Mouse (Mus musculus) forebrain, postnatal 0 days (tissue): Measurements from ENCODE around the gene Snx22. TPM values are rescaled to one million over a fixed set of nuclear protein-coding genes. Genes with fewer than 3 reads are reported as not detected.

ENCODE experiments used
- ATAC-seq: fragments of 200-750 bp; cut with Nextera tagmentation; 2 replicates; pipeline ENCODE4 v1.8.0; 2017; ENCODE audit warnings: mild to moderate bottlenecking, moderate library complexity
- DNase-seq: peaks from one replicate; pipeline ENCODE4 v3.0.0-alpha.2; 2015
- H3K27ac ChIP-seq: fragments of 300-500 bp; sonication (generic); 2 replicates; pipeline ENCODE4 v1.5.1; 2014; ENCODE audit warnings: low read depth, mild to moderate bottlenecking, antibody characterized with exemption, low read length, moderate library complexity, mixed read lengths
- H3K27me3 ChIP-seq: fragments of 300-500 bp; sonication (generic); 2 replicates; pipeline ENCODE4 v1.6.1; 2014; ENCODE audit warnings: mild to moderate bottlenecking, low read length, mixed read lengths; ENCODE audit not compliant: insufficient read depth
- H3K36me3 ChIP-seq: fragments of 300-500 bp; sonication (generic); 2 replicates; pipeline ENCODE4 v1.6.1; 2014; ENCODE audit warnings: mild to moderate bottlenecking, moderate library complexity; ENCODE audit not compliant: insufficient read depth
- H3K4me1 ChIP-seq: fragments of 300-500 bp; sonication (generic); 2 replicates; pipeline ENCODE4 v1.6.1; 2014; ENCODE audit warnings: antibody characterized with exemption; ENCODE audit not compliant: insufficient read depth
- H3K4me2 ChIP-seq: fragments of 300-500 bp; sonication (generic); 2 replicates; pipeline ENCODE4 v1.6.1; 2014; ENCODE audit warnings: low read depth, mild to moderate bottlenecking, moderate library complexity
- H3K4me3 ChIP-seq: fragments of 300-500 bp; sonication (generic); 2 replicates; pipeline ENCODE4 v1.5.1; 2014; ENCODE audit warnings: low read depth, low read length, mixed read lengths
- H3K9ac ChIP-seq: fragments of 300-500 bp; sonication (generic); 2 replicates; pipeline ENCODE4 v1.6.1; 2014; ENCODE audit warnings: mild to moderate bottlenecking
- H3K9me3 ChIP-seq: fragments of 300-500 bp; sonication (generic); 2 replicates; pipeline ENCODE4 v1.6.1; 2016; ENCODE audit warnings: low read length
- CTCF ChIP-seq: sonication (generic); IDR thresholded peaks from 2 replicates; pipeline ENCODE4 v1.5.1; 2016; ENCODE audit warnings: antibody characterized with exemption, control low read depth, low read depth
- WGBS: fragments of 180-500 bp; shearing (Covaris S2); extraction: QIAGEN DNeasy Blood & Tissue Kit; methylation state at CpG from one replicate; pipeline ENCODE4 v1.1.7; 2014; 5-methylcytosine and 5-hydroxymethylcytosine counted together
- polyA plus RNA-seq: library from polyadenylated mRNA; unstranded; fragments of >200 nt; fragmentation: Nextera tagmentation; extraction: Ambion mirVana; gene quantifications from 2 replicates; pipeline ENCODE4 v1.2.1, GENCODE M21; 2015
- total RNA-seq: library from RNA; depleted of rRNA; stranded (reverse); fragments of >200 nt; gene quantifications from 2 replicates; pipeline ENCODE4 v1.2.3, GENCODE M21; 2014

Snx22 gene
- total and polyA plus RNA-seq, 2 experiments from 2014 or later: 4.0 to 7.3 TPM

DNA sequence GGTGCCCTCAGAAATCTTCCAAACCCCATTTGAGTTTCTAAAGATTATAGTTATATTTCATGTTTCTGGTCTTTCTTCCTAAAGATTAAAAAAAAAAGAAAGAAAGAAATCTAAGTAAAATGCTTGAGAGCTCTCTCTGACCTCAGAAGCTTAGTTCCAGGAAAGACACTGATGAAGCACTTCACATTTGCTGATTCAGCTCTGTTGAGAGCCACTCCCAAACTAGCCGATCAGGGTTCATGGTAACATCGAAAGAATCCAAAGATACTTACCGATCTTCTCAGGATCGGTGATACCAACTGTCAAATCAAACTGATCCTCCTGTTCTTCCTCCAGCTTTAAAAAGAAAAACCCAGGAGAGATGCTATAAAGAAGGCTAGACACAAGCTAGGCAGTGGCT is 35.1 kb upstream of the Snx22 start:
- WGBS: 98% methylated on average over 4 of the region's 4 CpGs
- H3K4me3 ChIP-seq: no peak overlapping the region
- DNase-seq: no peak

DNA sequence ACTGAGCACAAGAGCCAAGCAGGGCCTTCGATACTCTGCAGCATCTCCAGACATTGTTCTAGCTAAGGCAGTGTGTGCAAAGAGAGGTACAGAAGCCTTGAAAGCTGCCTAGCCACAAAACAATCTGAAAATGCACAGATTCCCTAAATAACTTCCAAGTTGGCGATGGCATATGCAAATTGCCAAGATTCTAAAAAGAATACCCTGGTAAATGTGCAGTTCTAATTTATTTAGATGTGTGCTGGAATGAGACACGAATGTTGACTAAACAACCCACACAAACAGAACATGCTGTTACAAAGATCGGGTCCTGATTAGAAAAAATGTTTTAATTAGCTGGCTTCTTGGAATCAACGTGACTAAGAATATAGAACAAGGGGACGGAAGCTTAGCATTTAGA is 33.1 kb upstream of the Snx22 start:
- H3K9ac ChIP-seq: no peak overlapping the region
- no peak overlapping the region for H3K27ac ChIP-seq
- DNase-seq: no peak
- H3K4me1 ChIP-seq: no peaks in the 10 kb centered on the region
- 58% methylated on average over 6 of the region's 6 CpGs for WGBS
- no peaks in the 10 kb centered on the region for H3K9me3 ChIP-seq
- peaks cover 70% of the 10 kb centered on the region for H3K36me3 ChIP-seq
- H3K27me3 ChIP-seq: no peaks in the 10 kb centered on the region
- ATAC-seq: no peak
- TF ChIP-seq CTCF: no peak
- H3K4me2 ChIP-seq: no peak overlapping the region
- no peak overlapping the region for H3K4me3 ChIP-seq

More for the DNA sequence above, 35.1 kb upstream of the Snx22 start:
- Histone ChIP-seq H3K27me3 (no peaks in the 10 kb centered on the region), H3K9me3 (no peaks in the 10 kb centered on the region), H3K4me2 (no peak overlapping the region), H3K27ac (no peak overlapping the region), H3K4me1 (no peaks in the 10 kb centered on the region), H3K9ac (no peak overlapping the region), H3K36me3 (peaks cover 62% of the 10 kb centered on the region)
- TF ChIP-seq CTCF: no peak
- no peak for ATAC-seq

DNA sequence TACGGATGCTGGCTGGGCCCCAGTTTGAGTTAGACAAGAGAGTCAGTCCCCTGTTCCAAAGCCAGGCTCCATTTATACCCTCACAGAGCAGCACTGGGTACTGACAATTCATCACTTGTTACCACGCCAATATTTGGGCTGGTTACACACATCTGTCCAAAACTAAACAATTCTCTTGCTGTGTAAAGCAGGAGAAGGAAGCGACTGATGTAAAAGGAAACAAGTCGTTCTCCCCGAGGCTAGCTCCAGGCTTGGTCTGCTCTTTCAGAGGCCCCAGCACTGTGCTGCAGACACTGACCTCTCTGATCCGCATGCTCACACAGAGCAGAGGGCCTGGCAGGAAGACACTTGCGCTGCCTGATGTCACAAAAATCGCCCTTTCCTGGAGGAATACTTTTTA is 32.1 kb upstream of the Snx22 start:
- peaks cover 72% of the 10 kb centered on the region for H3K36me3 ChIP-seq
- WGBS: 76% methylated on average over 8 of the region's 8 CpGs
- ATAC-seq: peak; percentile 50; the same call in 1 of the 2 replicates

GRCm38 (mm10) chr9:66092664-66093063 is 23.1 kb upstream of the Snx22 start:
- Histone ChIP-seq H3K4me1 (no peaks in the 10 kb centered on the region), H3K9me3 (no peaks in the 10 kb centered on the region), H3K4me3 (no peak overlapping the region), H3K9ac (no peak overlapping the region), H3K4me2 (no peak overlapping the region), H3K27me3 (no peaks in the 10 kb centered on the region), H3K27ac (no peak overlapping the region), H3K36me3 (peaks cover 89% of the 10 kb centered on the region)
- DNase-seq (no peak), ATAC-seq (no peak)
- WGBS: 82% methylated on average over 2 of the region's 2 CpGs
- no peak for TF ChIP-seq CTCF

More for the DNA sequence above, 32.1 kb upstream of the Snx22 start:
- H3K27ac ChIP-seq: no peak overlapping the region
- H3K4me2 ChIP-seq: no peak overlapping the region
- DNase-seq: no peak
- no peak for TF ChIP-seq CTCF
- no peaks in the 10 kb centered on the region for H3K27me3 ChIP-seq
- no peak overlapping the region for H3K4me3 ChIP-seq
- H3K4me1 ChIP-seq: no peaks in the 10 kb centered on the region
- no peak overlapping the region for H3K9ac ChIP-seq
- H3K9me3 ChIP-seq: no peaks in the 10 kb centered on the region

DNA sequence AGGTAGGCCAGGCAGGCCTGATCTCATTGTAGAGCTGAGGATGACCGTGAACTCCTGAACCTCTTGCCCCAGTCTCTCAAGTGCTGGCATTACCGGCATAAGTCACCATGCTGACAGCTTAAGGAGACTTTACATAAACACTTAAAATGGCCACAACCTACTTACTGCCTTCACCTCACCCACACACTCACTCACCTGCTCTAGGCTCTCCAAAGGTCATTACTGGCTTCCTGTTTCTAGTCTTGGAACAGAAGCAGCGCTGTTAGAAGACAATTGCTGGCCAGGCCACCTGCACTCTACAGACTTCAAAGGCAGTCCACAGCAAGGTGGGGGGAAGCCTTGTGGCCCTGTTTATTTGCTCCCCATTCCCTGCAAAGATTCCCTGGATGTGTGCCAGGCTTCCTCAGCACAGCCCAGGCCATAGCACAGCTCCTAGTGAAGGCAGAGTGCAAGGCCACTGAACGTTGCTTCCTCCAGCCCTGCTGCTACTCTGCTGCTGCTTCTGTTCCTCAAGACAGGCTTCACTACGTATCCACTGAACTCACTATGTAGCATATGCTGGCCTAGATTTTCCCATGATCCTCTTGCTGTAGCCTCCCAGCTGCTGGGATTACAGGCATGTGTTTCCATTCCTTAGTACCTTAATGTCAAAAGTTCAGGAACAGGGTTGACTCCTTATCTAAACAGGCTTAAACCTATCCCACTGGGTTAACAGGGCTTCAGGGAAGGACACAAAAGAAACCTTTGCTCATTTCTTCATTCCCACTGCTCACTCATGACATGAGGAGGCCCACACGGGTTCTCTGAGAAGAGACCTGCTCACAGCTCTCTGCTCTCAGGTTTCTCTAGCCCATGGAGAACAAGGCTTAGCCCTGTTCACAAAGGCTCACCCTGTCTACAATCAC is 22.1 kb upstream of the Snx22 start:
- H3K9ac ChIP-seq: no peak overlapping the region
- WGBS: 78% methylated on average over 6 of the region's 6 CpGs
- no peak overlapping the region for H3K4me2 ChIP-seq
- H3K4me1 ChIP-seq: no peaks in the 10 kb centered on the region
- H3K4me3 ChIP-seq: no peak overlapping the region
- TF ChIP-seq CTCF: no peak
- peaks cover 88% of the 10 kb centered on the region for H3K36me3 ChIP-seq
- H3K9me3 ChIP-seq: no peaks in the 10 kb centered on the region
- DNase-seq (no peak), ATAC-seq (no peak)
- no peaks in the 10 kb centered on the region for H3K27me3 ChIP-seq
- H3K27ac ChIP-seq: 0 out of 2 replicates have a peak overlapping the region, but pooled peaks have one; percentile 4

DNA sequence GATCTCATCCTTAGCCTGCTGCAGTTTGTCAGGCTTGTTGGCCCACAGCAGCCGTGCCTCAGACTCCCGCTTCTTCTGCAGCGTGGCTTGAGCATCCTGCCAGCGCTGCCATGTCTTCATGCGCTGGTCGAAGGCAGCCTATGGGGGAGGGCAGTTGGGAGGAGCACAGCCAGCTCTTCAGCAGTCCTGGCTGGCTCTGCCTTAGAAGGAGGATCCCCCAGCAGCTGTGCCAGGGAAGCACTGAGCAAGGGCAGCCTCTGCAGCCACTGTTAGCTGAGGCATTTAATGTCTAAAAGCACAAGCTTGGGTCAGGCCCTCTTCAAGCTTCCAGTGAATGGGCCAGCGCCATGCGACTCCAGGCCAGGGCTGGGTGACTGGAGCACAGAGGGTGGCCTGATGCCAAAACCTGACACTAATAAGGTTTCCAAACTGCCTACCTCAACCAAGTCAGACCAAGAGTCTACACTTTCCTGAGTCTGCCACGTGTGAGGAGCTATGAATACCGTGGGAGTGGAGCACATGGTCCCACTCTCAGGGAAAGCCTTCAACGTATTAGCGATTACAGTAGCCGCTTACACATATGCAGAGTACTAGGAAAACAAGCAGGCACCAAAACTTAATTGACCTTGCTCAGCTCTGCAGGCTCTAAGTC is 21.2 kb upstream of the Snx22 start:
- H3K4me1 ChIP-seq: no peaks in the 10 kb centered on the region
- H3K9ac ChIP-seq: no peak overlapping the region
- no peak for TF ChIP-seq CTCF
- 82% methylated on average over 13 of the region's 13 CpGs for WGBS
- no peak overlapping the region for H3K4me3 ChIP-seq
- H3K36me3 ChIP-seq: peaks cover 80% of the 10 kb centered on the region
- H3K27ac ChIP-seq: no peak overlapping the region
- H3K27me3 ChIP-seq: no peaks in the 10 kb centered on the region
- DNase-seq: no peak
- no peaks in the 10 kb centered on the region for H3K9me3 ChIP-seq
- no peak for ATAC-seq
- H3K4me2 ChIP-seq: no peak overlapping the region

DNA sequence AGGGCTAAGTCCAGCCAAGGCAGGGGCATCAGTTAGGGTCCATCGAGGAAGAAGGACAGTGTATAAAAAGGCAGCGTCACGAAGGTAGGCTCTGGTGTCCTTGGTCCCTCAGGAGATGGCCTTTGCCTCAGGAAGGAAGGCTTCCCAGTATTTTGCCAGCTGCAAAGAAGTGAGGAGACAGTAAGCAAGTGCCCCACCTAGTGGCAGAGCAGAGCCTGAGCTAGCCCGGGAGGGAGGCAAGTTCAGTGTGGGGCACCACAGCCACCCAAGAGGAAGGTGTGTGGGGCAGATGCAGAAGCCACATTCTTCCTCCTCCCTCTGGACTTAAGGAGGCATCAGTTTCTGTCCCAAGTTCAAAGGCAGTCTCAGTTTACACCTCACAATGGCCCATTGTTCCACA is 18.9 kb upstream of the Snx22 start:
- Histone ChIP-seq H3K27ac (no peak overlapping the region), H3K9ac (no peak overlapping the region), H3K27me3 (no peaks in the 10 kb centered on the region), H3K36me3 (peaks cover 62% of the 10 kb centered on the region), H3K4me1 (no peaks in the 10 kb centered on the region), H3K9me3 (no peaks in the 10 kb centered on the region), H3K4me2 (no peak overlapping the region), H3K4me3 (no peak overlapping the region)
- WGBS: 55% methylated on average over 4 of the region's 4 CpGs
- DNase-seq (no peak), ATAC-seq (no peak)
- peak; percentile 74 for TF ChIP-seq CTCF
